Mouse (Mus musculus): ENCODE results near the gene Med12. TPM values are rescaled to one million over a fixed set of nuclear protein-coding genes. Genes with fewer than 3 reads are reported as not detected.
"Not testable (repeated sequence)": the region's sequence is repeated elsewhere in the genome, so short reads cannot be mapped to it uniquely, and the experiment has no call there.

Gene Med12
- polyA plus RNA-seq, 1 experiment from 2014 or later, result 26.6 TPM

- ATAC-seq (ENCODE audit: low read depth), result no peak
- 57% methylated on average over 2 of the region's 2 CpGs for WGBS
These were observed 30.8 kb downstream of the Med12 start for GRCm38 (mm10) chrX:101304646-101305045.

GRCm38 (mm10) chrX:101309299-101309698, 35.5 kb downstream of the Med12 start:
- Histone ChIP-seq H3K36me3 (peaks cover 69% of the 10 kb centered on the region), H3K9me3 (no peaks in the 10 kb centered on the region), H3K9ac (no peak overlapping the region), H3K4me2 (no peak overlapping the region), H3K4me3 (no peak overlapping the region), H3K27me3 (peaks cover 6% of the 10 kb centered on the region; the same call in 1 of the 2 replicates), H3K4me1 (replicated peaks) (peaks cover 9% of the 10 kb centered on the region), H3K27ac (replicated peaks) (no peak overlapping the region)
- 96% methylated on average over 5 of the region's 5 CpGs for WGBS
- ATAC-seq (ENCODE audit: low read depth), result no peak

More at GRCm38 (mm10) chrX:101304646-101305045, 30.8 kb downstream of the Med12 start:
- no peak overlapping the region for H3K4me3 ChIP-seq
- no peak overlapping the region for H3K9ac ChIP-seq
- peaks cover 3% of the 10 kb centered on the region for H3K27me3 ChIP-seq
- peaks cover 34% of the 10 kb centered on the region for H3K36me3 ChIP-seq
- no peak overlapping the region for H3K27ac ChIP-seq (replicated peaks)
- H3K4me2 ChIP-seq, result no peak overlapping the region
- H3K9me3 ChIP-seq, result no peaks in the 10 kb centered on the region
- H3K4me1 ChIP-seq (replicated peaks), result peaks cover 35% of the 10 kb centered on the region

- WGBS, result 45% methylated on average over 6 of the region's 6 CpGs
- Histone ChIP-seq H3K36me3 (peaks cover 77% of the 10 kb centered on the region), H3K27ac (replicated peaks) (no peak overlapping the region), H3K9me3 (no peaks in the 10 kb centered on the region), H3K4me2 (no peak overlapping the region), H3K4me1 (replicated peaks) (peaks cover 8% of the 10 kb centered on the region), H3K4me3 (no peak overlapping the region), H3K9ac (no peak overlapping the region), H3K27me3 (0 out of 2 replicates have a peak, but pooled peaks cover 9% of the 10 kb centered on the region)
- ATAC-seq (ENCODE audit: low read depth), result peak; percentile 49; the same call in 1 of the 2 replicates
These were observed 40.0 kb downstream of the Med12 start for GRCm38 (mm10) chrX:101313625-101314359.

- H3K9me3 ChIP-seq, result no peaks in the 10 kb centered on the region
- 0 out of 2 replicates have a peak, but pooled peaks cover 4% of the 10 kb centered on the region for H3K27me3 ChIP-seq
- H3K4me1 ChIP-seq (replicated peaks), result no peaks in the 10 kb centered on the region
- H3K36me3 ChIP-seq, result peaks cover 63% of the 10 kb centered on the region
- 93% methylated on average over 12 of the region's 12 CpGs for WGBS
- H3K4me2 ChIP-seq, result no peak overlapping the region
- no peak overlapping the region for H3K4me3 ChIP-seq
- ATAC-seq (ENCODE audit: low read depth), result no peak
- H3K9ac ChIP-seq, result no peak overlapping the region
- no peak overlapping the region for H3K27ac ChIP-seq (replicated peaks)
These were observed 45.9 kb downstream of the Med12 start for GRCm38 (mm10) chrX:101319775-101320174.

GRCm38 (mm10) chrX:101325989-101326899, 52.4 kb downstream of the Med12 start:
- Histone ChIP-seq H3K4me2 (no peak overlapping the region), H3K9me3 (no peaks in the 10 kb centered on the region), H3K27me3 (no peaks in the 10 kb centered on the region), H3K27ac (replicated peaks) (no peak overlapping the region), H3K4me1 (replicated peaks) (no peaks in the 10 kb centered on the region), H3K4me3 (no peak overlapping the region), H3K9ac (no peak overlapping the region), H3K36me3 (peaks cover 8% of the 10 kb centered on the region; the same call in 1 of the 2 replicates)
- ATAC-seq (ENCODE audit: low read depth), result no peak
- 63% methylated on average over 8 of the region's 8 CpGs for WGBS

GRCm38 (mm10) chrX:101329372-101330028, 55.7 kb downstream of the Med12 start:
- ATAC-seq (ENCODE audit: low read depth), result no peak
- peak overlapping the region; percentile 76 for H3K27ac ChIP-seq (replicated peaks)
- H3K36me3 ChIP-seq, result no peaks in the 10 kb centered on the region
- peak overlapping the region; percentile 25; the same call in 1 of the 2 replicates for H3K4me2 ChIP-seq
- no peak overlapping the region for H3K9ac ChIP-seq
- no peaks in the 10 kb centered on the region for H3K9me3 ChIP-seq
- H3K4me1 ChIP-seq (replicated peaks), result peaks cover 10% of the 10 kb centered on the region; the same call in 1 of the 2 replicates
- H3K27me3 ChIP-seq, result no peaks in the 10 kb centered on the region
- H3K4me3 ChIP-seq, result no peak overlapping the region
- 36% methylated on average over 10 of the region's 10 CpGs for WGBS

- WGBS, result 51% methylated on average over 9 of the region's 9 CpGs
- no peaks in the 10 kb centered on the region for H3K27me3 ChIP-seq
- peaks cover 10% of the 10 kb centered on the region; the same call in 1 of the 2 replicates for H3K4me1 ChIP-seq (replicated peaks)
- peak overlapping the region; percentile 51 for H3K4me2 ChIP-seq
- no peaks in the 10 kb centered on the region for H3K36me3 ChIP-seq
- H3K4me3 ChIP-seq, result peak overlapping the region; percentile 36
- peak; percentile 52 for ATAC-seq (ENCODE audit: low read depth)
- peak overlapping the region; percentile 61 for H3K9ac ChIP-seq
- H3K27ac ChIP-seq (replicated peaks), result peak overlapping the region; percentile 93
- H3K9me3 ChIP-seq, result no peaks in the 10 kb centered on the region
These were observed 58.2 kb downstream of the Med12 start for GRCm38 (mm10) chrX:101332031-101332374.

GRCm38 (mm10) chrX:101332375-101333211, 58.8 kb downstream of the Med12 start:
- H3K36me3 ChIP-seq, result no peaks in the 10 kb centered on the region
- H3K9ac ChIP-seq, result peak overlapping the region; percentile 64
- peak overlapping the region; percentile 93 for H3K27ac ChIP-seq (replicated peaks)
- peak overlapping the region; percentile 54 for H3K4me2 ChIP-seq
- peak; percentile 98 for ATAC-seq (ENCODE audit: low read depth)
- H3K9me3 ChIP-seq, result no peaks in the 10 kb centered on the region
- WGBS, result 25% methylated on average over 33 of the region's 49 CpGs
- H3K4me3 ChIP-seq, result peak overlapping the region; percentile 36
- peaks cover 10% of the 10 kb centered on the region; the same call in 1 of the 2 replicates for H3K4me1 ChIP-seq (replicated peaks)
- H3K27me3 ChIP-seq, result no peaks in the 10 kb centered on the region

GRCm38 (mm10) chrX:101334606-101335005, 60.8 kb downstream of the Med12 start:
- no peaks in the 10 kb centered on the region for H3K27me3 ChIP-seq
- no peak overlapping the region for H3K4me3 ChIP-seq
- H3K4me1 ChIP-seq (replicated peaks), result peaks cover 10% of the 10 kb centered on the region; the same call in 1 of the 2 replicates
- H3K9me3 ChIP-seq, result no peaks in the 10 kb centered on the region
- WGBS, result 88% methylated on average over 5 of the region's 5 CpGs
- no peak overlapping the region for H3K27ac ChIP-seq (replicated peaks)
- ATAC-seq (ENCODE audit: low read depth), result no peak
- no peak overlapping the region for H3K4me2 ChIP-seq
- no peak overlapping the region for H3K9ac ChIP-seq
- H3K36me3 ChIP-seq, result no peaks in the 10 kb centered on the region

- Histone ChIP-seq H3K27me3 (no peaks in the 10 kb centered on the region), H3K4me1 (replicated peaks) (peaks cover 2% of the 10 kb centered on the region; the same call in 1 of the 2 replicates), H3K9ac (no peak overlapping the region), H3K36me3 (no peaks in the 10 kb centered on the region), H3K9me3 (no peaks in the 10 kb centered on the region), H3K27ac (replicated peaks) (no peak overlapping the region), H3K4me2 (no peak overlapping the region), H3K4me3 (no peak overlapping the region)
- 61% methylated on average over 4 of the region's 4 CpGs for WGBS
- ATAC-seq (ENCODE audit: low read depth), result no peak
These were observed 64.8 kb downstream of the Med12 start for GRCm38 (mm10) chrX:101338666-101339065.

GRCm38 (mm10) chrX:101342837-101343236, 69.0 kb downstream of the Med12 start:
- H3K27me3 ChIP-seq; H3K4me2 ChIP-seq; ATAC-seq (ENCODE audit: low read depth); H3K27ac ChIP-seq (replicated peaks); H3K9me3 ChIP-seq; H3K9ac ChIP-seq; H3K36me3 ChIP-seq; H3K4me3 ChIP-seq; H3K4me1 ChIP-seq (replicated peaks): not testable (repeated sequence)
- WGBS, result 80% methylated on average over 2 of the region's 2 CpGs
